Mouse (Mus musculus) megakaryocyte, embryonic 14.5 days (primary cell): ENCODE measurements at regions not wholly inside any gene's neighbourhood (a gene's known extent, or its start where the extent isn't known, plus 50 kb on each side); places are given as distances from the start of the nearest gene placed in this dataset.

Source experiments
- FLI1 ChIP-seq: IDR thresholded peaks from 2 replicates; pipeline ENCODE4 v1.6.1; 2012; ENCODE audit warnings: low read length, inconsistent platforms, mixed read lengths
- GATA1 ChIP-seq: IDR thresholded peaks from 3 replicates; pipeline ENCODE4 v1.6.1; 2012; ENCODE audit warnings: mixed read lengths, low read length, inconsistent platforms, borderline replicate concordance

DNA sequence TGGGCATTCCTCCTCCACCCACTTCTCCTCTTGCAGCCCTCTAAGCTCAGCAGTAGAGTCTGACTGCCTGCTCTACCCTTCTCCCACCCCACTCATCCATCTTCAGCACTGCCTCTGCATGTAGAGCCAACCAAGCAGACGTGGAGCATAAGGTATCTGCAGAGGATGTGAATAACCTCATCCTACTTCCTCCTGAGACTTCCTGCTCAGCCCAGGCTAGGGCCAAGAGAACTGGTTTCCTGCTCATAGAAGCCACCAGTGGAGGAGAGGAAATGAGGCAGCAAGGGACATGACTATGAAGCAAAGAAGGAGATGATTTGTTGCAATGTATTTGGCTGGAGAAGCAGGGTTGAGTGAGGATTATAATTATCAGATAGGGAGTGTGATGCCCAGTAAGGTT lies 84.7 kb upstream of the Pappa2 start:
- TF ChIP-seq GATA1 (no peak), FLI1 (no peak)
